Comparison of ENCODE assay signal across 12 mouse cellular contexts in genomic region chr5:135040059-135040458, GRCm38 (mm10). TPM values are rescaled to one million over a fixed set of nuclear protein-coding genes. Genes with fewer than 3 reads are reported as not detected.
DNase-seq lines count a peak whose midpoint lies in the region; ATAC-seq lines count a peak whose summit lies in the region.
"Had no signal": no experiment of that assay in that cellular context is flagged by ENCODE, and none has a peak within 500 bp of the region (broad histone marks: within the 10 kb centered on the region; RNA-seq: fewer than 3 reads in every experiment).

No protein-coding gene starts in this region.

- peaks cover 11 to 12% of the 10 kb centered on the region in 2 experiments for H3K4me1 ChIP-seq in heart, embryonic 14.5 days (ENCODE audit: control insufficient read depth in 2 of 2, insufficient read depth in 2 of 2, low read length in 2 of 2)
- H3K4me1 ChIP-seq in midbrain, embryonic 10.5 days, result peaks cover 21% of the 10 kb centered on the region
- no peaks in the 10 kb centered on the region for H3K4me1 ChIP-seq in midbrain, embryonic 14.5 days (ENCODE audit: control insufficient read depth, insufficient read depth, low read length)
- H3K4me1 ChIP-seq in limb, embryonic 13.5 days, result peaks cover 12% of the 10 kb centered on the region

- peak overlapping the region; percentile 34 for H3K9ac ChIP-seq in heart, embryonic 14.5 days (ENCODE audit: low read length)
- H3K9ac ChIP-seq in midbrain, embryonic 14.5 days (replicated peaks; ENCODE audit: low read length), result no peak overlapping the region
- 0 out of 2 replicates have a peak overlapping the region, but pooled peaks have one; percentile 13 for H3K9ac ChIP-seq in limb, embryonic 13.5 days
- H3K9ac ChIP-seq: lung, embryonic 14.5 days had no signal

- H3K4me2 ChIP-seq in heart, embryonic 14.5 days (ENCODE audit: low read length), result no peak overlapping the region
- H3K4me2 ChIP-seq in midbrain, embryonic 14.5 days (ENCODE audit: low read length), result no peak overlapping the region
- H3K4me2 ChIP-seq in limb, embryonic 13.5 days (replicated peaks), result no peak overlapping the region
- H3K4me2 ChIP-seq: lung, embryonic 14.5 days had no signal

- intact Hi-C loops in heart, postnatal 25 days (cut with DNase I), result no loop called here

- 29% methylated on average over 6 of the region's 6 CpGs for WGBS in heart, embryonic 14.5 days
- WGBS in midbrain, embryonic 10.5 days, result 52% methylated on average over 6 of the region's 6 CpGs
- WGBS in midbrain, embryonic 14.5 days, result 49% methylated on average over 6 of the region's 6 CpGs
- WGBS in limb, embryonic 13.5 days, result 64% methylated on average over 6 of the region's 6 CpGs

- DNase-seq in heart, postnatal 25 days (ENCODE audit: low spot score), result no peak
- DNase-seq in midbrain, embryonic 10.5 days (ENCODE audit: low spot score), result no peak
- DNase-seq in midbrain, embryonic 14.5 days, result no peak
- peak; percentile 49 for DNase-seq in testis, postnatal 10 days (ENCODE audit: low spot score)
- DNase-seq in adrenal gland, postnatal 25 days, result no peak
- DNase-seq: cerebellum, postnatal 25 days; kidney, adult 9 months; lung, embryonic 14.5 days had no signal

- no peak for ATAC-seq in heart, embryonic 14.5 days (ENCODE audit: insufficient number of reproducible peaks, insufficient read depth, low FRiP score, low read depth)
- no peak for ATAC-seq in midbrain, embryonic 14.5 days (ENCODE audit: low FRiP score, low TSS enrichment)
- no peak for ATAC-seq in limb, embryonic 13.5 days (ENCODE audit: low FRiP score, low read depth)

- no peak overlapping the region for H3K4me3 ChIP-seq in heart, embryonic 14.5 days (ENCODE audit: control insufficient read depth in 1 of 2, insufficient read depth in 1 of 2, low read depth in 1 of 2, low read length in 2 of 2)
- H3K4me3 ChIP-seq in midbrain, embryonic 10.5 days, result no peak overlapping the region
- H3K4me3 ChIP-seq in midbrain, embryonic 14.5 days (replicated peaks; ENCODE audit: low read depth, low read length), result no peak overlapping the region
- H3K4me3 ChIP-seq in limb, embryonic 13.5 days, result no peak overlapping the region

- H3K36me3 ChIP-seq in heart, embryonic 14.5 days (ENCODE audit: control insufficient read depth, insufficient read depth, low read length), result peaks cover 42% of the 10 kb centered on the region
- peaks cover 22% of the 10 kb centered on the region for H3K36me3 ChIP-seq in midbrain, embryonic 10.5 days
- H3K36me3 ChIP-seq in midbrain, embryonic 14.5 days (ENCODE audit: control insufficient read depth, insufficient read depth, low read length), result peaks cover 13% of the 10 kb centered on the region; the same call in 1 of the 2 replicates
- H3K36me3 ChIP-seq in limb, embryonic 13.5 days, result peaks cover 52% of the 10 kb centered on the region

- H3K27ac ChIP-seq in heart, embryonic 14.5 days (replicated peaks in 1 of 2; ENCODE audit: control insufficient read depth in 1 of 2, insufficient read depth in 1 of 2, low read depth in 2 of 2, low read length in 2 of 2), result 0 out of 4 replicates have a peak overlapping the region, but pooled peaks of 1 of the 2 experiments have one; percentile 14
- peak overlapping the region; percentile 65 for H3K27ac ChIP-seq in midbrain, embryonic 10.5 days (replicated peaks)
- H3K27ac ChIP-seq in midbrain, embryonic 14.5 days (replicated peaks; ENCODE audit: low read depth, low read length), result no peak overlapping the region
- H3K27ac ChIP-seq in limb, embryonic 13.5 days, result no peak overlapping the region

- H3K9me3 ChIP-seq in heart, embryonic 14.5 days (ENCODE audit: control insufficient read depth, low read length), result no peaks in the 10 kb centered on the region
- H3K9me3 ChIP-seq in midbrain, embryonic 10.5 days (replicated peaks), result no peaks in the 10 kb centered on the region
- no peaks in the 10 kb centered on the region for H3K9me3 ChIP-seq in midbrain, embryonic 14.5 days (ENCODE audit: control insufficient read depth, low read length)
- no peaks in the 10 kb centered on the region for H3K9me3 ChIP-seq in limb, embryonic 13.5 days

- no peaks in the 10 kb centered on the region for H3K27me3 ChIP-seq in heart, embryonic 14.5 days (ENCODE audit: control insufficient read depth, insufficient read depth, low read length)
- H3K27me3 ChIP-seq in midbrain, embryonic 10.5 days (ENCODE audit: low read depth, poor library complexity, severe bottlenecking), result no peaks in the 10 kb centered on the region
- no peaks in the 10 kb centered on the region for H3K27me3 ChIP-seq in midbrain, embryonic 14.5 days (ENCODE audit: control insufficient read depth, insufficient read depth, low read length)
- H3K27me3 ChIP-seq in limb, embryonic 13.5 days, result no peaks in the 10 kb centered on the region

RNA-seq across cellular contexts. Expression of gene Stx1a, which starts 16.8 kb away (rescaled TPM):
- polyA plus RNA-seq in heart, embryonic 14.5 days (2014; fragmentation: Nextera tagmentation; extraction: Ambion mirVana), result 5.4 and 6.4 TPM in 2 replicates
- 1 to 10 TPM; 2.2 to 2.3 TPM for total RNA-seq in heart, postnatal 25 days (2021)
- polyA plus RNA-seq in midbrain, embryonic 10.5 days (2016; fragmentation: Nextera tagmentation; extraction: Ambion mirVana), result 13.3 and 17.5 TPM in 2 replicates
- polyA plus RNA-seq in midbrain, embryonic 14.5 days (2014; fragmentation: Nextera tagmentation; extraction: Ambion mirVana), result 106 and 137 TPM in 2 replicates
- 11.7 and 13.1 TPM in 2 replicates for polyA plus RNA-seq in limb, embryonic 13.5 days (2015; fragmentation: Nextera tagmentation; extraction: Ambion mirVana)
- 10.4 and 11.1 TPM in 2 replicates for total RNA-seq in adrenal gland, postnatal 25 days (2021)
- total RNA-seq: hematopoietic stem cell, adult 5-6 weeks had no signal

RNA-seq across cellular contexts. Expression of gene Dnajc30, which starts 23.9 kb away (rescaled TPM):
- 30.6 and 31.1 TPM in 2 replicates for polyA plus RNA-seq in heart, embryonic 14.5 days (2014; fragmentation: Nextera tagmentation; extraction: Ambion mirVana)
- total RNA-seq in heart, postnatal 25 days (2021), result 10 to 100 TPM; 35.9 to 37.0 TPM
- polyA plus RNA-seq in midbrain, embryonic 10.5 days (2016; fragmentation: Nextera tagmentation; extraction: Ambion mirVana), result 27.2 and 28.3 TPM in 2 replicates
- 47.3 and 49.3 TPM in 2 replicates for polyA plus RNA-seq in midbrain, embryonic 14.5 days (2014; fragmentation: Nextera tagmentation; extraction: Ambion mirVana)
- polyA plus RNA-seq in limb, embryonic 13.5 days (2015; fragmentation: Nextera tagmentation; extraction: Ambion mirVana), result 35.5 and 35.7 TPM in 2 replicates
- 29.6 and 38.8 TPM in 2 replicates for total RNA-seq in adrenal gland, postnatal 25 days (2021)

RNA-seq across cellular contexts. Expression of gene Bud23, which starts 24.7 kb away (rescaled TPM):
- polyA plus RNA-seq in heart, embryonic 14.5 days (2014; fragmentation: Nextera tagmentation; extraction: Ambion mirVana), result 47.2 and 52.3 TPM in 2 replicates
- 10 to 100 TPM; 22.3 to 22.7 TPM for total RNA-seq in heart, postnatal 25 days (2021)
- 158 and 179 TPM in 2 replicates for polyA plus RNA-seq in midbrain, embryonic 10.5 days (2016; fragmentation: Nextera tagmentation; extraction: Ambion mirVana)
- 63.8 and 71.7 TPM in 2 replicates for polyA plus RNA-seq in midbrain, embryonic 14.5 days (2014; fragmentation: Nextera tagmentation; extraction: Ambion mirVana)
- polyA plus RNA-seq in limb, embryonic 13.5 days (2015; fragmentation: Nextera tagmentation; extraction: Ambion mirVana), result 143 and 145 TPM in 2 replicates
- 58.5 and 66.1 TPM in 2 replicates for total RNA-seq in adrenal gland, postnatal 25 days (2021)

RNA-seq across cellular contexts. Expression of gene Abhd11, which starts 31.1 kb away (rescaled TPM):
- 72.1 and 74.9 TPM in 2 replicates for polyA plus RNA-seq in heart, embryonic 14.5 days (2014; fragmentation: Nextera tagmentation; extraction: Ambion mirVana)
- 10 to 100 TPM; 59.4 to 65.8 TPM for total RNA-seq in heart, postnatal 25 days (2021)
- polyA plus RNA-seq in midbrain, embryonic 10.5 days (2016; fragmentation: Nextera tagmentation; extraction: Ambion mirVana), result 39.4 and 39.8 TPM in 2 replicates
- 58.0 and 81.5 TPM in 2 replicates for polyA plus RNA-seq in midbrain, embryonic 14.5 days (2014; fragmentation: Nextera tagmentation; extraction: Ambion mirVana)
- 51.7 and 55.1 TPM in 2 replicates for polyA plus RNA-seq in limb, embryonic 13.5 days (2015; fragmentation: Nextera tagmentation; extraction: Ambion mirVana)
- 54.5 and 61.8 TPM in 2 replicates for total RNA-seq in adrenal gland, postnatal 25 days (2021)

RNA-seq across cellular contexts. Expression of gene Vps37d, which starts 38.0 kb away (rescaled TPM):
- polyA plus RNA-seq in heart, embryonic 14.5 days (2014; fragmentation: Nextera tagmentation; extraction: Ambion mirVana), result 1.3 and 3.5 TPM in 2 replicates
- total RNA-seq in heart, postnatal 25 days (2021), result under 1 TPM; 0.53 to 0.60 TPM
- polyA plus RNA-seq in midbrain, embryonic 10.5 days (2016; fragmentation: Nextera tagmentation; extraction: Ambion mirVana), result 7.2 and 11.2 TPM in 2 replicates
- 33.4 and 40.7 TPM in 2 replicates for polyA plus RNA-seq in midbrain, embryonic 14.5 days (2014; fragmentation: Nextera tagmentation; extraction: Ambion mirVana)
- 12.7 and 15.1 TPM in 2 replicates for polyA plus RNA-seq in limb, embryonic 13.5 days (2015; fragmentation: Nextera tagmentation; extraction: Ambion mirVana)
- 2.2 and 4.1 TPM in 2 replicates for total RNA-seq in adrenal gland, postnatal 25 days (2021)
- total RNA-seq: megakaryocyte progenitor cell, adult 5-6 weeks had no signal
